Mouse (Mus musculus) thymus, postnatal 36 days (tissue): Measurements from ENCODE around the gene Spata31.

Experiments used
- DNase-seq, 2 experiments: peaks; one replicate each; pipeline ENCODE4 v3.0.0; 2022; ENCODE audit warnings: mixed read lengths in 2 of 2

Gene Spata31

GRCm38 (mm10) chr13:64917191-64917590 is at the start of gene Spata31:
Gene Spata31 (plus strand): TSS chr13:64917406.
- DNase-seq: no peak

GRCm38 (mm10) chr13:64903132-64903531 is 14.1 kb upstream of the Spata31 start:
- DNase-seq: no peak

GRCm38 (mm10) chr13:64903585-64904208 is 13.5 kb upstream of the Spata31 start, which contains the start of gene Cntnap3:
Gene Cntnap3 (minus strand): TSS chr13:64903955.
- DNase-seq: no peak
